Mouse (Mus musculus): ENCODE results near the gene Trp53inp2. TPM values are rescaled to one million over a fixed set of nuclear protein-coding genes. Genes with fewer than 3 reads are reported as not detected.
A peak's percentile ranks its signal among the peaks of the same experiment; 100 is the strongest.

The Trp53inp2 gene
- polyA plus RNA-seq, 2 experiments, result 1.9 to 2.2 TPM

GRCm38 (mm10) chr2:155367635-155368284 is 13.1 kb upstream of the Trp53inp2 start:
- Histone ChIP-seq H3K27me3 (ENCODE audit: control insufficient read depth, insufficient read depth, low read length) (no peaks in the 10 kb centered on the region), H3K9me3 (ENCODE audit: control insufficient read depth, low read length) (no peaks in the 10 kb centered on the region), H3K4me2 (ENCODE audit: low read depth) (no peak overlapping the region), H3K4me3 (ENCODE audit: insufficient read depth in 1 of 2, low read depth in 2 of 2, low read length in 2 of 2) (no peak overlapping the region), H3K36me3 (replicated peaks; ENCODE audit: control insufficient read depth, insufficient read depth, low read depth) (no peaks in the 10 kb centered on the region), H3K4me1 (replicated peaks; ENCODE audit: control insufficient read depth in 2 of 2, insufficient read depth in 2 of 2, low read length in 1 of 2) (peaks cover 0 to 8% of the 10 kb centered on the region in 2 experiments; a peak in 1 of 4 replicates), H3K27ac (no peak overlapping the region), H3K9ac (replicated peaks) (no peak overlapping the region)
- no peak for DNase-seq (ENCODE audit: low read depth in 3 of 3, low spot score in 3 of 3)
- ATAC-seq (ENCODE audit: insufficient read depth), result no peak
- 49% methylated on average over 7 of the region's 7 CpGs for WGBS (ENCODE audit: insufficient replicate concordance)
- TF ChIP-seq CTCF (IDR thresholded peaks at IDR 0.05; ENCODE audit: low read depth) (no peak), EP300 (IDR thresholded peaks at IDR 0.05; ENCODE audit: low read depth) (no peak)

GRCm38 (mm10) chr2:155369333-155369883 is 11.5 kb upstream of the Trp53inp2 start:
- no peaks in the 10 kb centered on the region for H3K27me3 ChIP-seq (ENCODE audit: control insufficient read depth, insufficient read depth, low read length)
- ATAC-seq (ENCODE audit: insufficient read depth), result peak; percentile 64
- WGBS (ENCODE audit: insufficient replicate concordance), result 29% methylated on average over 7 of the region's 7 CpGs
- H3K4me2 ChIP-seq (ENCODE audit: low read depth), result peak overlapping the region; percentile 18; the same call in 1 of the 2 replicates
- no peaks in the 10 kb centered on the region for H3K36me3 ChIP-seq (replicated peaks; ENCODE audit: control insufficient read depth, insufficient read depth, low read depth)
- no peak overlapping the region for H3K9ac ChIP-seq (replicated peaks)
- no peak overlapping the region for H3K4me3 ChIP-seq (ENCODE audit: insufficient read depth in 1 of 2, low read depth in 2 of 2, low read length in 2 of 2)
- no peak overlapping the region for H3K27ac ChIP-seq
- peak; percentile 20 to 28 (median 22) for DNase-seq (ENCODE audit: low read depth in 3 of 3, low spot score in 3 of 3)
- TF ChIP-seq EP300 (IDR thresholded peaks at IDR 0.05; ENCODE audit: low read depth) (no peak), CTCF (IDR thresholded peaks at IDR 0.05; ENCODE audit: low read depth) (no peak)
- H3K9me3 ChIP-seq (ENCODE audit: control insufficient read depth, low read length), result no peaks in the 10 kb centered on the region
- H3K4me1 ChIP-seq (replicated peaks; ENCODE audit: control insufficient read depth in 2 of 2, insufficient read depth in 2 of 2, low read length in 1 of 2), result peaks cover 0 to 13% of the 10 kb centered on the region in 2 experiments; a peak in 2 of 4 replicates

GRCm38 (mm10) chr2:155372451-155372850 is 8.4 kb upstream of the Trp53inp2 start:
- WGBS (ENCODE audit: insufficient replicate concordance), result 46% methylated on average over 4 of the region's 4 CpGs
- Histone ChIP-seq H3K36me3 (replicated peaks; ENCODE audit: control insufficient read depth, insufficient read depth, low read depth) (no peaks in the 10 kb centered on the region), H3K9me3 (ENCODE audit: control insufficient read depth, low read length) (no peaks in the 10 kb centered on the region), H3K4me3 (ENCODE audit: insufficient read depth in 1 of 2, low read depth in 2 of 2, low read length in 2 of 2) (no peak overlapping the region), H3K4me2 (ENCODE audit: low read depth) (no peak overlapping the region), H3K4me1 (replicated peaks; ENCODE audit: control insufficient read depth in 2 of 2, insufficient read depth in 2 of 2, low read length in 1 of 2) (peaks cover 0 to 13% of the 10 kb centered on the region in 2 experiments; a peak in 2 of 4 replicates), H3K27ac (no peak overlapping the region), H3K27me3 (ENCODE audit: control insufficient read depth, insufficient read depth, low read length) (no peaks in the 10 kb centered on the region), H3K9ac (replicated peaks) (no peak overlapping the region)
- DNase-seq (ENCODE audit: low read depth in 3 of 3, low spot score in 3 of 3) (no peak), ATAC-seq (ENCODE audit: insufficient read depth) (no peak)
- no peak for TF ChIP-seq CTCF (IDR thresholded peaks at IDR 0.05; ENCODE audit: low read depth)
- TF ChIP-seq EP300 (IDR thresholded peaks at IDR 0.05; ENCODE audit: low read depth), result no peak

- H3K4me3 ChIP-seq (ENCODE audit: insufficient read depth in 1 of 2, low read depth in 2 of 2, low read length in 2 of 2), result no peak overlapping the region
- 47% methylated on average over 1 of the region's 1 CpGs for WGBS (ENCODE audit: insufficient replicate concordance)
- DNase-seq (ENCODE audit: low read depth in 3 of 3, low spot score in 3 of 3) (no peak), ATAC-seq (ENCODE audit: insufficient read depth) (no peak)
- TF ChIP-seq CTCF (IDR thresholded peaks at IDR 0.05; ENCODE audit: low read depth), result no peak
- TF ChIP-seq EP300 (IDR thresholded peaks at IDR 0.05; ENCODE audit: low read depth), result no peak
- no peak overlapping the region for H3K27ac ChIP-seq
- H3K36me3 ChIP-seq (replicated peaks; ENCODE audit: control insufficient read depth, insufficient read depth, low read depth), result no peaks in the 10 kb centered on the region
- no peaks in the 10 kb centered on the region for H3K27me3 ChIP-seq (ENCODE audit: control insufficient read depth, insufficient read depth, low read length)
- no peak overlapping the region for H3K9ac ChIP-seq (replicated peaks)
- H3K4me1 ChIP-seq (replicated peaks; ENCODE audit: control insufficient read depth in 2 of 2, insufficient read depth in 2 of 2, low read length in 1 of 2), result peaks cover 0 to 13% of the 10 kb centered on the region in 2 experiments; a peak in 2 of 4 replicates
- no peak overlapping the region for H3K4me2 ChIP-seq (ENCODE audit: low read depth)
- no peaks in the 10 kb centered on the region for H3K9me3 ChIP-seq (ENCODE audit: control insufficient read depth, low read length)
Measured at GRCm38 (mm10) chr2:155373302-155373701, 7.6 kb upstream of the Trp53inp2 start.

GRCm38 (mm10) chr2:155373886-155374285 is 7.0 kb upstream of the Trp53inp2 start:
- H3K27ac ChIP-seq, result no peak overlapping the region
- no peak for ATAC-seq (ENCODE audit: insufficient read depth)

More at GRCm38 (mm10) chr2:155373886-155374285, 7.0 kb upstream of the Trp53inp2 start:
- DNase-seq (ENCODE audit: low read depth in 3 of 3, low spot score in 3 of 3), result no peak
- Histone ChIP-seq H3K4me2 (ENCODE audit: low read depth) (no peak overlapping the region), H3K4me1 (replicated peaks; ENCODE audit: control insufficient read depth in 2 of 2, insufficient read depth in 2 of 2, low read length in 1 of 2) (peaks cover 0 to 13% of the 10 kb centered on the region in 2 experiments; a peak in 2 of 4 replicates), H3K36me3 (replicated peaks; ENCODE audit: control insufficient read depth, insufficient read depth, low read depth) (no peaks in the 10 kb centered on the region), H3K27me3 (ENCODE audit: control insufficient read depth, insufficient read depth, low read length) (no peaks in the 10 kb centered on the region), H3K4me3 (ENCODE audit: insufficient read depth in 1 of 2, low read depth in 2 of 2, low read length in 2 of 2) (no peak overlapping the region), H3K9ac (replicated peaks) (no peak overlapping the region), H3K9me3 (ENCODE audit: control insufficient read depth, low read length) (no peaks in the 10 kb centered on the region)
- 50% methylated on average over 1 of the region's 1 CpGs for WGBS (ENCODE audit: insufficient replicate concordance)
- TF ChIP-seq EP300 (IDR thresholded peaks at IDR 0.05; ENCODE audit: low read depth), result no peak
